Mouse (Mus musculus): ENCODE measurements around the gene Cmip. TPM values are rescaled to one million over a fixed set of nuclear protein-coding genes. Genes with fewer than 3 reads are reported as not detected.

Cmip gene
- total RNA-seq, 2 experiments from 2014 or later, result 8.3 to 11.4 TPM

DNA sequence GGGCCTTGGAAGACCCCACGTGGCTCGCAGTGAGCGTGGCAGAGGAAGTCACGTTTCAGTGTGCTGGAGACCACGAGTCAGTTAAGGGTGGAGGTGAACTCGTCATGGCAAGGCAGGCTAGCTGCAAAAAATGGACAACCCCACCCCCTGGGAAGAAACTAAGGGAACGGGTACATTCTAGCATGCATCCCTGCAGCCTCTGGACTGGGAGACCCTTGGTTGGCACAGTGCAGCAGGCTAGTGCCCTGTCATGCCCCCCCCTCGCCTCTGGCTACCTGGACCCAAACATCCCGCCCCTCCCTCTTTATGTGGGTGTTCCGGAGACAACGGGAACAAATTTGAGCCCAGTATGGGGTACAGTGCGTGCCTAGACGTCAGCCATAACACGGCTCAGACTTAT, 183.5 kb downstream of the Cmip start:
- intact Hi-C loops (cut with DNase I), result no loop called here
- Histone ChIP-seq H3K27ac (no peak overlapping the region), H3K4me3 (no peak overlapping the region)
- TF ChIP-seq CTCF (IDR thresholded peaks at IDR 0.05), result no peak
- DNase-seq, result no peak

DNA sequence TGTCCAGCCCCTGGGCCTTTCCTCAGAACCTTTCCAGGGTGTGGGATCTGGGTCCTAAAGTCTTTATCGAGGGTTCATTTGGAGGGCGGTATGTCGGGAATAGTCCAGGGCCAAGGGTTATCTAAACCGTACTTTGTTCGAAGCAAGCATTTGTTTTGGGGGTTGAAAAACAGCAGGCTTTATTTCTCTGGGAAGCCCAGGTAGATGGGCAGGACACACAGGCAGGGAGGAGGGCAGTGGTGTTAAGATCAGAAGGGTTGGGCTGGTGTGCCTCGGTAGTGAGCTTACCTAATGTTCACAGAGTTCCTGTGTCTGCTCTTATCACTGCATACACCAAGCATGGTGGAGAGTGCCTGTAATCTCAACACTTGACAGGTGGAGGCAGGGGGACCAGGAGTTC, 183.9 kb downstream of the Cmip start:
- H3K27ac ChIP-seq, result no peak overlapping the region
- no peak for TF ChIP-seq CTCF (IDR thresholded peaks at IDR 0.05)
- no peak for DNase-seq
- no peak overlapping the region for H3K4me3 ChIP-seq
- intact Hi-C loops (cut with DNase I), result no loop called here

DNA sequence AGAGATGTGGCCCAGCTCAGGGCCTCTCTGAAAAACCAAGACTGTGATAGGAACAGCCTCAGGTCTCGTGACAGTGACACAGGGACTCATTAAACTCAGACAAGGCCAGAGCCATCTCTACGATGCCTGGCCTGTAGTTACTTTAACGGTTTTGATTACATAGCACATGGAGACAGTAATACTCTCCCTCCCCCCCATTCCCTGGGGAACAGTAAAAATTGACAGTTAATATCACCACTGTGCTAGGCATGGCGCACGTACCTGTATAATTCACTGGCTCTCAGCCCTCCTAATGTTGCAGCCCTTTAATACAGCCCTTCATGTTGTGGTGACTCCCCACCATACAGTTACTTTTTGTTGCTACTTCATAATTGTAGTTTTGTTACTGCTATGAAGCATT, 188.6 kb downstream of the Cmip start:
- no peak for DNase-seq
- TF ChIP-seq CTCF (IDR thresholded peaks at IDR 0.05), result no peak
- no peak overlapping the region for H3K4me3 ChIP-seq
- no peak overlapping the region for H3K27ac ChIP-seq
- intact Hi-C loops (cut with DNase I), result no loop called here

DNA sequence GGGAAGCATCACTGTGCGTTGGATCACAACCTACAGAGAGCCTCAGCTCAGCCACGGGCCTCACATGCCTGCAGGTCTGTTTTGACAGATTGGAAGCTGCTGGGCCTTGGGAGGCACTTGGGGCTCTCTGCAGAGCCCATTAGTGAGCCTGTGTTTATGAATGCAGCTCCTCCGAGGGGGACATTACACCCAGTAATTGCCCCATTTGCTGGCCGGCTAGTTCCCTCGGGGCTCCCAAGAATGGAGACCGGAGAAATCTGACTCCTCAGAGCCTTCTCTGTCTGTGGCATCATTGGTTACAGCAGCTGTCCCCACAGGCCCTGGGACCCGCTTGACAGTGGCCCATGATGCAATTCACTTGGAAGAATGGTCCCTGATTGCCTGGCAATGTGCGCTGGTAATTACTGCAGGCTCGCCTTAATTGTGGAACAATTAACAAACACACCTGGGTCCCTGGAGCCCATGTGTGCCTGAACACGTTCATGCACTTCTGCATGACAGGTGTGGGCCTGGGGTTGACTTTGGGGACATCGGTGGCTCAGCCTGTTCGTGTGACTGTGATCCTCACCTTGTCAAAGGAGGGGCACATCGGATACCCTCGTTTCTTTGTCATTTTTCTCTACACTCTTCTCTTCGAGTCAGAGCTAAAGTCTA, 189.6 kb downstream of the Cmip start:
- no peak for DNase-seq
- Histone ChIP-seq H3K4me3 (no peak overlapping the region), H3K27ac (no peak overlapping the region)
- intact Hi-C loops (cut with DNase I), result no loop called here
- TF ChIP-seq CTCF (IDR thresholded peaks at IDR 0.05), result no peak

DNA sequence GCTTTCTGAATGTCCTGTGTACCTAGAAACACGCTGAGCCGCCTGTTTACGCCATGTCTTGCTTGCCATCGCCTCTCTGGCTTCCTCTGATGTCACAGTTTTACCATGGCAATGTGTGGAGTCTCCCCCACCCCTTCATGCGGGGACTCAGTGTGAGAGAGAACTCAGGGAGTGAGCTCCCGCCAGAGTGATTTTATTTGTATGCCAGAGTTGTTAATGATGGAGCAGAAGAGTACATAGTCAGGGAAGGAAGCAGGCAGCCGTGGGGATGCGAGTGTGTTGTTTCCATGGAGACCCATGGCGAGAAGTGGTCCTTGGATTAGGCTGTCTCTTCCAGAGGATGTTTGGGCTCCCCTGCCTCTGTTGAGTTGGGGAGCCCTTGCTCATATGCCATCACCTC, 194.2 kb downstream of the Cmip start:
- no peak for DNase-seq
- no peak for TF ChIP-seq CTCF (IDR thresholded peaks at IDR 0.05)
- intact Hi-C loops (cut with DNase I), result no loop called here

DNA sequence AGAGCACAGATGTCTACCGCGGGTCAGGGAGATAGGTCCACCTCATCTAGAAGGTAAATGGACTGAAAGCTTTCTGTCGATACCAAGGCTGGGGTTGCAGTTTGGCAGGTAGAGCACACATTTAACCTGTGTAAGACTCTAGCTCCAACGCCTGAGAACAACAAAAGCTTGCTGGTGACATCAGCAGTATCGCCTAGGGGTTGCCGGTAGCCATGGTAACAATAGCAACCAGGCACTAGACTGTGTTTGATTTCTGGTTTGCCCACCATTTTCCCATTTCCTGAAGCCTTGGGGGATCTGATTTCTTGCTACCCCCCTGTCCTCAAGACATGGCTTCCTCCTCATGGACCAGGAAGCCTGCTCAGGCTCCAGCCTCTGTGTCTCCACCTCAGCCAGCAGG, 197.1 kb downstream of the Cmip start:
- intact Hi-C loops (cut with DNase I), result no loop called here
- Histone ChIP-seq H3K4me3 (no peak overlapping the region), H3K27ac (no peak overlapping the region)
- DNase-seq, result no peak
- no peak for TF ChIP-seq CTCF (IDR thresholded peaks at IDR 0.05)

More for the DNA sequence above, 194.2 kb downstream of the Cmip start:
- H3K27ac ChIP-seq, result no peak overlapping the region
- no peak overlapping the region for H3K4me3 ChIP-seq

DNA sequence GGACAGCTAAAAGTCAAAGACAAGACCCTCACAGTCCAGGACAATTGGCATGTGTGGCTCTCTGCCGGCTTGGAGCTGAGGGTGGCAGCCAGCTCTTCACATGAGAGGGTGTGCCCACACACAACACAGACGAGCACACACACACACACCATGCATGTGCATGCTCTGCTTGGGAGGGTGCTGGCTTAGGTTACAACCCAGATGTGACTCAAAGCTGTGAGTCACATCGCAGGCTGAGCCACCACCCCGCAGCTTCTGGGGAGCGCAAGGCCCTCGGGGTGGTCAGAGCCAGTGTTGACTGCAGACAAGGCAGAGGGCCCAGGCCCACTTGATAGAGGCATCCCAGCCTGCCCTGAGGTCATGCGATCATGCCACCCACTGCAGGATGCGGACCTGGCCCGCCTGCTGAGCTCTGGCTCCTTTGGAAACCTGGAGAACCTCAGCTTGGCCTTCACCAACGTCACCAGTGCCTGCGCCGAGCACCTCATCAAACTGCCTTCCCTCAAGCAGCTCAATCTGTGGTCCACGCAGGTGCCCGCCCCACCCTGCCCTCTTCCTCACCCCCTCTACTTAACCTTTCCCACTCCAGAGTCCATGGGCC, 197.8 kb downstream of the Cmip start:
- no peak overlapping the region for H3K27ac ChIP-seq
- H3K4me3 ChIP-seq, result no peak overlapping the region
- DNase-seq, result peak; percentile 42
- intact Hi-C loops (cut with DNase I), result no loop called here
- no peak for TF ChIP-seq CTCF (IDR thresholded peaks at IDR 0.05)

DNA sequence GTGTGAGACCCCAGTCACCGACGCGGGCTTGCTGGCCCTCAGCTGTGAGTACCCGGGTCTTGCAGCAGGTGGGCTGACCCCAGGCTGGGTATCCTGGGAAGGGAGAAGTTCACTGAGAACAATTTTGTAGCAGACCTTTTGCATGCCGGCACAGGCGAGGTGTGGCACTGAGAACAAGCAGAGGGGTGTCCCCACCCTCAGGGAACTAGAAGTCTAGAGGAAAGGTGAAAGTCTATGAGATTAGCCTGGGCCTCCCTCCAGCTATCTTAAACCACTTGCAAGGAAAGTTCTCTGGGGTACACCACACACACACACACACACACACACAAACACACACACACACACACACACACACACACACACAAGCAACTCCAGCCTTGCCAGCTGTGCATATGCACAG, 198.8 kb downstream of the Cmip start:
- intact Hi-C loops (cut with DNase I), result no loop called here
- DNase-seq, result no peak
- Histone ChIP-seq H3K4me3 (no peak overlapping the region), H3K27ac (no peak overlapping the region)
- TF ChIP-seq CTCF (IDR thresholded peaks at IDR 0.05), result no peak

DNA sequence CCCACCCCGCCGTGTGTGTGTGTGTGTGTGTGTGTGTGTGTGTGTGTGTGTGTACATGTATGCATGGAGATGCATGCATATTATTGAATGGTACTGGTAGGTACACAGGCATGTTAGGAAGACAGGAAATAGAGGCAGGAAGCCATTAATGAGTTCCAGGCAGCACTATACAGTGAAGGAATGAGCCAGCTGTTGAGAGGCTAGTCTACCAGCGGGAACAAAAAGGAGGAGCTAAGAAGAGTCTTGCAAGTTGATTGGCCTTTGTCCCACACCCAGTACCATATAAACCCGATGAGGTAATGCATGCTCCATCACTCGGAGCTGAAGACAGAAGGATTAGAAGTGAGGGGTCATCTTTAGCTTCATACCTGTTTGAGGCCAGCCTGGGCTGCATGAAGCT, 201.6 kb downstream of the Cmip start:
- intact Hi-C loops (cut with DNase I), result no loop called here
- no peak for DNase-seq
- TF ChIP-seq CTCF (IDR thresholded peaks at IDR 0.05), result no peak
- H3K27ac ChIP-seq, result no peak overlapping the region
- H3K4me3 ChIP-seq, result no peak overlapping the region

DNA sequence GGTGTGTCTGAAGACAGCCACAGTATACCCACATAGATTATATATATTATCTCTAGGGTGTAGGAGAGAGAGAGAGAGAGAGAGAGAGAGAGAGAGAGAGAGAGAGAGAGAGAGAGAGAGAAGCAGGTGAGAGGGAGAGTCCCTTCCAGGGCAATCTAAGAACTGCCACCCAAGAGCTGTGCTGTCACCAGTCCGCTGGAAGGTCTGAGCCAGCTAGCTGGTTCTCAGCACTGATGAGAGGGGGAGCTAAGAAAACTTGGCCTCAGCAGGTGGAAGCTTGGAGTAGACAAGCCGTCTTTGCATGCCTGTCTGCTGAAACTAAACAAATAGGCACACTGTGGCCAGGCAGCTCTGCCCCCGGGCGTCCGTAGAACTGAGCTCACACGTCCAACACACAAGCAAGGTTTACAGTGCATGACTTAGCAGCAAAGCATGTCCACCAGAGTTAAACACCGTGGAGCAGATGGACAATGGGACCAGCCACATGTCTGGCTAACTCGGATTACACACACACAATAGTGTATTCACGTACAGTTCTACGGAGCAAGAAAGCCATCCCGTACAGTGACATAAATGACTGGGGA, 205.9 kb downstream of the Cmip start:
- H3K4me3 ChIP-seq, result no peak overlapping the region
- no peak for DNase-seq
- intact Hi-C loops (cut with DNase I), result no loop called here
- TF ChIP-seq CTCF (IDR thresholded peaks at IDR 0.05), result no peak
- no peak overlapping the region for H3K27ac ChIP-seq

DNA sequence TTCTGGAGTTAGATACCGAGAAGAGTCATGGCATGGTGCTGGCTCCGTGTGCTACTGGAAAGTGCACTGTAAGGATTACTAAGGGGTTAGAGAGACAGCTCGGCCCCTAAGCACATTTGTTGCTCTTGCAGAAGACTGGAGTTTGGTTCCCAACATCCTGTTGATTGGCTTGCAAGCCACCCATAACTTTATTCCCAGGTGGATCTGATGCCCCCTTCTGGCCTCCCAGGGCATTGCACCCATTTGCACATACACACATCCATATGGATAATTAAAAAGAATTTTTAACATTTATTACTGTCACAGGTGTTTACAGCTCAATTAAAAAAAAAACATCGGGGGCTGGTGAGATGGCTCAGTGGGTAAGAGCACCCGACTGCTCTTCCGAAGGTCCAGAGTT, 207.7 kb downstream of the Cmip start:
- Histone ChIP-seq H3K4me3 (no peak overlapping the region), H3K27ac (no peak overlapping the region)
- peak; percentile 55 for TF ChIP-seq CTCF (IDR thresholded peaks at IDR 0.05)
- DNase-seq, result no peak
- intact Hi-C loops (cut with DNase I), result no loop called here

DNA sequence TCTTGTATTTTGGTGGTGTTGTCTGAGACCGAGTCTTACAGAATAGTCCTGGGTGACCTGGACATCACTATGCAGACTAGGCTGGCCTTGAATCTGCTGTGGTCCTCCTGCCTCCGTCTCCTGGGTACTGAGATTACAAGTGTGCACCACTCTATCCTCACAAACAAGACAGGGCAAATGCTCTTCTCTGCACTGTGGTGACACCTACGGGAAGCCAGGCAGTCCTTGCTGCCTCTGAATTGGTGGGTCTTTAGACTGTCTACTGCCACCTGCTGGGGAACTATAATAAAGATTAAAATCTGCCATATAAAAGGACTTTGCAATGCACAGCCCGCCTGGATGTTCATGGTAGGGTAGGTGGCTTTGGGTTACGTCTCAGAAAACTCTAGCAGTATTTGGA, 208.4 kb downstream of the Cmip start:
- peak; percentile 74 for TF ChIP-seq CTCF (IDR thresholded peaks at IDR 0.05)
- intact Hi-C loops (cut with DNase I), result loop anchor here (1.0 kb wide), 1 partner anchor 79 kb away; no protein-coding TSS in a partner anchor
- DNase-seq, result peak; percentile 64
- H3K4me3 ChIP-seq, result no peak overlapping the region
- no peak overlapping the region for H3K27ac ChIP-seq

DNA sequence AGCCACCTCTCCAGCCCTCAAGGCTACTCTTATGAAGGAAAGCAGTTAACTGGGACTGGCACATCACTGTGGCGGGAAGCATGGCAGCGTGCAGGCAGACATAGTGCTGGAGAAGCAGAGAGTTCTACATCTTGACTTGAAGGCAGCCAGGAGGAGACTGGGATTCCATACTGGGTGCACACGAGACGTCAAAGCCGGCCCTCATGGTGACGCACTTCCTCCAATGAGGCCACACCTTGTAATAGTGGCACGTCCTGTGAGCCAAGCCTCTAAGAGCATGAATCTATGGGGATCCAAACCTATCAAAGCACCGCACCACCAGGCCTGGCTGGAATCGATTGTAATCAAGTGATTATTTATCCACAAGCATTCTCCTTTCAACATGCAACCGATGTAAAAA, 210.6 kb downstream of the Cmip start:
- Histone ChIP-seq H3K4me3 (no peak overlapping the region), H3K27ac (no peak overlapping the region)
- no peak for DNase-seq
- no peak for TF ChIP-seq CTCF (IDR thresholded peaks at IDR 0.05)
- intact Hi-C loops (cut with DNase I), result no loop called here
